Mouse (Mus musculus) c-Kit-positive CD71-negative TER-119-negative erythroid progenitor cells, embryonic 14.5 days (primary cell): ENCODE data around the gene Hacl1.
A peak's percentile ranks its signal among the peaks of the same experiment; 100 is the strongest.

Source experiments
- DNase-seq: peaks from one replicate; pipeline ENCODE4 v3.0.0-alpha.2; 2013; ENCODE audit warnings: low read depth

Gene Hacl1

GRCm38 (mm10) chr14:31640890-31641505, at the start of gene Hacl1, which contains the start of gene Btd:
Gene Hacl1, minus strand, starts transcription at chr14:31641286.
Gene Btd, plus strand, starts transcription at chr14:31641028.
- peak; percentile 90 for DNase-seq

- DNase-seq = no peak
These were observed 45.1 kb upstream of the Hacl1 start for GRCm38 (mm10) chr14:31686231-31686630.

- peak; percentile 56 for DNase-seq
These were observed 44.6 kb upstream of the Hacl1 start for GRCm38 (mm10) chr14:31685680-31686079.

- DNase-seq = no peak
These were observed 43.4 kb upstream of the Hacl1 start for GRCm38 (mm10) chr14:31684343-31685040.

GRCm38 (mm10) chr14:31683610-31684009, 42.5 kb upstream of the Hacl1 start:
- DNase-seq = no peak

GRCm38 (mm10) chr14:31681931-31682555, 41.0 kb upstream of the Hacl1 start:
- DNase-seq = no peak

- no peak for DNase-seq
These were observed 40.2 kb upstream of the Hacl1 start for GRCm38 (mm10) chr14:31681291-31681690.

- DNase-seq = no peak
These were observed 39.6 kb upstream of the Hacl1 start for GRCm38 (mm10) chr14:31680656-31681055.

GRCm38 (mm10) chr14:31671635-31672320, 30.7 kb upstream of the Hacl1 start:
- DNase-seq = no peak

- peak; percentile 56 for DNase-seq
These were observed 28.8 kb upstream of the Hacl1 start for GRCm38 (mm10) chr14:31669642-31670490.

GRCm38 (mm10) chr14:31669161-31669611, 28.1 kb upstream of the Hacl1 start:
- DNase-seq = no peak

- no peak for DNase-seq
These were observed 27.2 kb upstream of the Hacl1 start for GRCm38 (mm10) chr14:31668326-31668725.

- no peak for DNase-seq
These were observed 26.7 kb upstream of the Hacl1 start for GRCm38 (mm10) chr14:31667741-31668140.

- no peak for DNase-seq
These were observed 26.0 kb upstream of the Hacl1 start for GRCm38 (mm10) chr14:31666931-31667705.

GRCm38 (mm10) chr14:31665566-31665940, 24.5 kb upstream of the Hacl1 start:
- DNase-seq = no peak

GRCm38 (mm10) chr14:31664903-31665565, 23.9 kb upstream of the Hacl1 start:
- no peak for DNase-seq

GRCm38 (mm10) chr14:31664100-31664902, 23.2 kb upstream of the Hacl1 start:
- no peak for DNase-seq

- no peak for DNase-seq
These were observed 22.5 kb upstream of the Hacl1 start for GRCm38 (mm10) chr14:31663376-31664099.
